Mouse (Mus musculus) bone marrow, adult 2 months (tissue): ENCODE data around the gene Pik3r5. TPM values are rescaled to one million over a fixed set of nuclear protein-coding genes. Genes with fewer than 3 reads are reported as not detected.
A peak's percentile ranks its signal among the peaks of the same experiment; 100 is the strongest.

Experiments used
- H3K27ac ChIP-seq: fragments of 200-500 bp; 2 replicates; pipeline ENCODE4 v1.5.1; 2012; ENCODE audit warnings: low read depth, mild to moderate bottlenecking, control low read depth, inconsistent platforms, low read length; ENCODE audit not compliant: control insufficient read depth, poor library complexity, insufficient read depth
- H3K4me1 ChIP-seq: fragments of 200-500 bp; 2 replicates; pipeline ENCODE4 v1.6.1; 2011; ENCODE audit warnings: low read length; ENCODE audit not compliant: control insufficient read depth, insufficient read depth
- H3K4me3 ChIP-seq: fragments of 200-500 bp; replicated peaks from 2 replicates; pipeline ENCODE3; 2011; ENCODE audit warnings: mild to moderate bottlenecking, low read depth, low read length, control low read depth; ENCODE audit not compliant: control insufficient read depth
- CTCF ChIP-seq: fragments of 200-500 bp; IDR thresholded peaks from 2 replicates; pipeline ENCODE4 v1.5.1; 2011; ENCODE audit warnings: low read length, control low read depth; ENCODE audit not compliant: control insufficient read depth, insufficient read depth
- POLR2A ChIP-seq: fragments of 200-500 bp; IDR thresholded peaks from 2 replicates; pipeline ENCODE4 v1.6.1; 2011; ENCODE audit warnings: low read depth, mild to moderate bottlenecking, control low read depth, low read length, borderline replicate concordance; ENCODE audit not compliant: control insufficient read depth
- WGBS: fragments of 180-500 bp; shearing (Covaris S2); methylation state at CpG from one replicate; pipeline ENCODE4 v1.1.7; 2018; 5-methylcytosine and 5-hydroxymethylcytosine counted together
- polyA plus RNA-seq: library from polyadenylated mRNA; stranded (reverse); fragments of >200 nt; gene quantifications from 2 replicates; pipeline ENCODE4 v1.2.4, GENCODE M21; 2011; ENCODE audit warnings: low replicate concordance; ENCODE audit not compliant: missing spikeins, insufficient read depth, insufficient read length

Gene Pik3r5
- polyA plus RNA-seq, 1 experiment: 26.5 TPM

GRCm38 (mm10) chr11:68502408-68502807 lies 70.5 kb downstream of the Pik3r5 start:
- 43% methylated on average over 2 of the region's 2 CpGs for WGBS
- peaks cover 9% of the 10 kb centered on the region for H3K4me1 ChIP-seq
- TF ChIP-seq POLR2A (no peak), CTCF (no peak)
- no peak overlapping the region for H3K4me3 ChIP-seq
- H3K27ac ChIP-seq: peak overlapping the region; percentile 89

GRCm38 (mm10) chr11:68502902-68503629 lies 71.1 kb downstream of the Pik3r5 start, which contains the start of gene Pik3r6:
TSS of gene Pik3r6 (plus strand) at chr11:68503019.
- H3K4me3 ChIP-seq: peak within 1 kb of the TSS; percentile 88
- 61% methylated on average over 8 of the region's 8 CpGs for WGBS
- peaks cover 9% of the 10 kb centered on the region for H3K4me1 ChIP-seq
- H3K27ac ChIP-seq: peak within 1 kb of the TSS; percentile 89
- TF ChIP-seq CTCF (no peak), POLR2A (no peak)

GRCm38 (mm10) chr11:68504913-68505312 lies 73.0 kb downstream of the Pik3r5 start:
- Histone ChIP-seq H3K4me1 (peaks cover 3% of the 10 kb centered on the region; the same call in 1 of the 2 replicates), H3K27ac (no peak overlapping the region), H3K4me3 (peak overlapping the region; percentile 22)
- TF ChIP-seq CTCF (no peak), POLR2A (no peak)
- WGBS: 87% methylated on average over 11 of the region's 11 CpGs

- WGBS: 81% methylated on average over 7 of the region's 7 CpGs
- Histone ChIP-seq H3K4me1 (peaks cover 2% of the 10 kb centered on the region; the same call in 1 of the 2 replicates), H3K27ac (no peak overlapping the region), H3K4me3 (no peak overlapping the region)
- TF ChIP-seq CTCF (no peak), POLR2A (no peak)
Observed at GRCm38 (mm10) chr11:68507246-68507645, 75.3 kb downstream of the Pik3r5 start.

- no peak overlapping the region for H3K27ac ChIP-seq
- H3K4me1 ChIP-seq: peaks cover 2% of the 10 kb centered on the region; the same call in 1 of the 2 replicates
- no peak overlapping the region for H3K4me3 ChIP-seq
- TF ChIP-seq CTCF (no peak), POLR2A (no peak)
- WGBS: 61% methylated on average over 5 of the region's 5 CpGs
Observed at GRCm38 (mm10) chr11:68508619-68509018, 76.7 kb downstream of the Pik3r5 start.

GRCm38 (mm10) chr11:68509194-68509593 lies 77.3 kb downstream of the Pik3r5 start:
- Histone ChIP-seq H3K4me1 (peaks cover 2% of the 10 kb centered on the region; the same call in 1 of the 2 replicates), H3K27ac (no peak overlapping the region), H3K4me3 (no peak overlapping the region)
- TF ChIP-seq POLR2A (no peak), CTCF (no peak)
- 1% methylated on average over 2 of the region's 2 CpGs for WGBS

GRCm38 (mm10) chr11:68513969-68514368 lies 82.0 kb downstream of the Pik3r5 start:
- WGBS: 11% methylated on average over 3 of the region's 3 CpGs
- Histone ChIP-seq H3K27ac (no peak overlapping the region), H3K4me1 (peaks cover 2% of the 10 kb centered on the region; the same call in 1 of the 2 replicates), H3K4me3 (no peak overlapping the region)
- no peak for TF ChIP-seq CTCF
- no peak for TF ChIP-seq POLR2A

GRCm38 (mm10) chr11:68519362-68519761 lies 87.4 kb downstream of the Pik3r5 start:
- Histone ChIP-seq H3K4me1 (peaks cover 3% of the 10 kb centered on the region), H3K4me3 (no peak overlapping the region), H3K27ac (no peak overlapping the region)
- TF ChIP-seq POLR2A (no peak), CTCF (no peak)
- 44% methylated on average over 4 of the region's 4 CpGs for whole genome bisulfite sequencing
